Mouse (Mus musculus) olfactory bulb, adult 2 months (tissue): ENCODE data around the gene Wtap.

ENCODE experiments used
- CTCF ChIP-seq: fragments of 200-500 bp; IDR thresholded peaks from 2 replicates; pipeline ENCODE4 v1.5.1; 2012; ENCODE audit warnings: low read depth, mild to moderate bottlenecking, low read length, moderate library complexity; ENCODE audit not compliant: insufficient read depth
- POLR2A ChIP-seq: fragments of 200-500 bp; IDR thresholded peaks from 2 replicates; pipeline ENCODE4 v1.6.1; 2012; ENCODE audit warnings: mild to moderate bottlenecking, low read depth, low read length, moderate library complexity; ENCODE audit not compliant: insufficient read depth

GRCm38 (mm10) chr17:12925001-12925400 is 69.0 kb downstream of the Wtap start:
- TF ChIP-seq CTCF (no peak), POLR2A (no peak)
